Mouse (Mus musculus): ENCODE measurements at regions not wholly inside any gene's neighbourhood (a gene's known extent, or its start where the extent isn't known, plus 50 kb on each side); places are given as distances from the start of the nearest gene placed in this dataset.

- TF ChIP-seq CTCF (IDR thresholded peaks at IDR 0.05; ENCODE audit: low read depth, low read length) (no peak), EP300 (IDR thresholded peaks at IDR 0.05; ENCODE audit: insufficient read depth, low read depth, low read length) (no peak), POLR2A (IDR thresholded peaks at IDR 0.05; ENCODE audit: insufficient read depth, low read length) (no peak)
- no peak overlapping the region for H3K9ac ChIP-seq (ENCODE audit: low read depth, poor library complexity, severe bottlenecking)
- peaks cover 9% of the 10 kb centered on the region for H3K9me3 ChIP-seq (replicated peaks; ENCODE audit: control insufficient read depth, insufficient read depth, low read length, poor library complexity, severe bottlenecking)
- H3K27ac ChIP-seq (ENCODE audit: insufficient read depth, low read length) = no peak overlapping the region
- H3K4me3 ChIP-seq (ENCODE audit: low read depth, low read length) = no peak overlapping the region
- H3K27me3 ChIP-seq (ENCODE audit: control insufficient read depth, insufficient read depth, low read length, poor library complexity, severe bottlenecking) = no peaks in the 10 kb centered on the region
- no peaks in the 10 kb centered on the region for H3K36me3 ChIP-seq (ENCODE audit: control insufficient read depth, insufficient read depth, low read length, poor library complexity, severe bottlenecking)
- no peaks in the 10 kb centered on the region for H3K4me1 ChIP-seq (ENCODE audit: control insufficient read depth, insufficient read depth, low read length)
Observed at GRCm38 (mm10) chr9:11381648-11382075, 477.1 kb upstream of the Cntn5 start.

- Histone ChIP-seq H3K9me3 (replicated peaks; ENCODE audit: control insufficient read depth, insufficient read depth, low read length, poor library complexity, severe bottlenecking) (peaks cover 9% of the 10 kb centered on the region), H3K9ac (ENCODE audit: low read depth, poor library complexity, severe bottlenecking) (no peak overlapping the region), H3K27me3 (ENCODE audit: control insufficient read depth, insufficient read depth, low read length, poor library complexity, severe bottlenecking) (no peaks in the 10 kb centered on the region), H3K27ac (ENCODE audit: insufficient read depth, low read length) (peak overlapping the region; percentile 74), H3K4me3 (ENCODE audit: low read depth, low read length) (no peak overlapping the region), H3K4me1 (ENCODE audit: control insufficient read depth, insufficient read depth, low read length) (no peaks in the 10 kb centered on the region), H3K36me3 (ENCODE audit: control insufficient read depth, insufficient read depth, low read length, poor library complexity, severe bottlenecking) (no peaks in the 10 kb centered on the region)
- TF ChIP-seq CTCF (IDR thresholded peaks at IDR 0.05; ENCODE audit: low read depth, low read length) (no peak), EP300 (IDR thresholded peaks at IDR 0.05; ENCODE audit: insufficient read depth, low read depth, low read length) (no peak), POLR2A (IDR thresholded peaks at IDR 0.05; ENCODE audit: insufficient read depth, low read length) (no peak)
Observed at GRCm38 (mm10) chr9:11380531-11380930, 476.0 kb upstream of the Cntn5 start.

- TF ChIP-seq EP300 (IDR thresholded peaks at IDR 0.05; ENCODE audit: insufficient read depth, low read depth, low read length) (no peak), POLR2A (IDR thresholded peaks at IDR 0.05; ENCODE audit: insufficient read depth, low read length) (no peak), CTCF (IDR thresholded peaks at IDR 0.05; ENCODE audit: low read depth, low read length) (no peak)
- Histone ChIP-seq H3K9me3 (replicated peaks; ENCODE audit: control insufficient read depth, insufficient read depth, low read length, poor library complexity, severe bottlenecking) (peaks cover 9% of the 10 kb centered on the region), H3K4me1 (ENCODE audit: control insufficient read depth, insufficient read depth, low read length) (no peaks in the 10 kb centered on the region), H3K27ac (ENCODE audit: insufficient read depth, low read length) (no peak overlapping the region), H3K9ac (ENCODE audit: low read depth, poor library complexity, severe bottlenecking) (no peak overlapping the region), H3K27me3 (ENCODE audit: control insufficient read depth, insufficient read depth, low read length, poor library complexity, severe bottlenecking) (no peaks in the 10 kb centered on the region), H3K36me3 (ENCODE audit: control insufficient read depth, insufficient read depth, low read length, poor library complexity, severe bottlenecking) (no peaks in the 10 kb centered on the region), H3K4me3 (ENCODE audit: low read depth, low read length) (no peak overlapping the region)
Observed at GRCm38 (mm10) chr9:11378046-11378445, 473.5 kb upstream of the Cntn5 start.

GRCm38 (mm10) chr9:11377586-11377985, 473.0 kb upstream of the Cntn5 start:
- no peaks in the 10 kb centered on the region for H3K4me1 ChIP-seq (ENCODE audit: control insufficient read depth, insufficient read depth, low read length)
- H3K36me3 ChIP-seq (ENCODE audit: control insufficient read depth, insufficient read depth, low read length, poor library complexity, severe bottlenecking) = no peaks in the 10 kb centered on the region
- no peak overlapping the region for H3K27ac ChIP-seq (ENCODE audit: insufficient read depth, low read length)
- H3K9me3 ChIP-seq (replicated peaks; ENCODE audit: control insufficient read depth, insufficient read depth, low read length, poor library complexity, severe bottlenecking) = peaks cover 9% of the 10 kb centered on the region
- TF ChIP-seq EP300 (IDR thresholded peaks at IDR 0.05; ENCODE audit: insufficient read depth, low read depth, low read length) (no peak), CTCF (IDR thresholded peaks at IDR 0.05; ENCODE audit: low read depth, low read length) (no peak), POLR2A (IDR thresholded peaks at IDR 0.05; ENCODE audit: insufficient read depth, low read length) (no peak)
- no peak overlapping the region for H3K4me3 ChIP-seq (ENCODE audit: low read depth, low read length)
- H3K9ac ChIP-seq (ENCODE audit: low read depth, poor library complexity, severe bottlenecking) = no peak overlapping the region
- H3K27me3 ChIP-seq (ENCODE audit: control insufficient read depth, insufficient read depth, low read length, poor library complexity, severe bottlenecking) = no peaks in the 10 kb centered on the region

GRCm38 (mm10) chr9:11373294-11373903, 468.8 kb upstream of the Cntn5 start:
- Histone ChIP-seq H3K27ac (ENCODE audit: insufficient read depth, low read length) (no peak overlapping the region), H3K36me3 (ENCODE audit: control insufficient read depth, insufficient read depth, low read length, poor library complexity, severe bottlenecking) (no peaks in the 10 kb centered on the region), H3K9me3 (replicated peaks; ENCODE audit: control insufficient read depth, insufficient read depth, low read length, poor library complexity, severe bottlenecking) (no peaks in the 10 kb centered on the region), H3K4me3 (ENCODE audit: low read depth, low read length) (no peak overlapping the region), H3K9ac (ENCODE audit: low read depth, poor library complexity, severe bottlenecking) (no peak overlapping the region), H3K4me1 (ENCODE audit: control insufficient read depth, insufficient read depth, low read length) (no peaks in the 10 kb centered on the region), H3K27me3 (ENCODE audit: control insufficient read depth, insufficient read depth, low read length, poor library complexity, severe bottlenecking) (no peaks in the 10 kb centered on the region)
- TF ChIP-seq EP300 (IDR thresholded peaks at IDR 0.05; ENCODE audit: insufficient read depth, low read depth, low read length) (no peak), POLR2A (IDR thresholded peaks at IDR 0.05; ENCODE audit: insufficient read depth, low read length) (no peak), CTCF (IDR thresholded peaks at IDR 0.05; ENCODE audit: low read depth, low read length) (no peak)

- Histone ChIP-seq H3K27me3 (ENCODE audit: control insufficient read depth, insufficient read depth, low read length, poor library complexity, severe bottlenecking) (no peaks in the 10 kb centered on the region), H3K36me3 (ENCODE audit: control insufficient read depth, insufficient read depth, low read length, poor library complexity, severe bottlenecking) (no peaks in the 10 kb centered on the region), H3K4me1 (ENCODE audit: control insufficient read depth, insufficient read depth, low read length) (peaks cover 3% of the 10 kb centered on the region), H3K9ac (ENCODE audit: low read depth, poor library complexity, severe bottlenecking) (no peak overlapping the region), H3K27ac (ENCODE audit: insufficient read depth, low read length) (no peak overlapping the region), H3K9me3 (replicated peaks; ENCODE audit: control insufficient read depth, insufficient read depth, low read length, poor library complexity, severe bottlenecking) (no peaks in the 10 kb centered on the region), H3K4me3 (ENCODE audit: low read depth, low read length) (no peak overlapping the region)
- TF ChIP-seq EP300 (IDR thresholded peaks at IDR 0.05; ENCODE audit: insufficient read depth, low read depth, low read length) (no peak), POLR2A (IDR thresholded peaks at IDR 0.05; ENCODE audit: insufficient read depth, low read length) (no peak), CTCF (IDR thresholded peaks at IDR 0.05; ENCODE audit: low read depth, low read length) (no peak)
Observed at GRCm38 (mm10) chr9:11368056-11368455, 463.5 kb upstream of the Cntn5 start.
